Mouse (Mus musculus): ENCODE data around the gene 0610009B22Rik.
"Not testable (repeated sequence)": the region's sequence is repeated elsewhere in the genome, so short reads cannot be mapped to it uniquely, and the experiment has no call there.

0610009B22Rik gene

GRCm38 (mm10) chr11:51688330-51689328 lies at the start of gene 0610009B22Rik:
TSS of gene 0610009B22Rik (minus strand) at chr11:51688874.
- DNase-seq (ENCODE audit: low read depth, low spot score), result peak; percentile 99

- not testable (repeated sequence) for DNase-seq (ENCODE audit: low read depth, low spot score)
Measured at GRCm38 (mm10) chr11:51734218-51734617, 45.5 kb upstream of the 0610009B22Rik start.

GRCm38 (mm10) chr11:51732883-51733282 lies 44.2 kb upstream of the 0610009B22Rik start:
- DNase-seq (ENCODE audit: low read depth, low spot score), result no peak

- no peak for DNase-seq (ENCODE audit: low read depth, low spot score)
Measured at GRCm38 (mm10) chr11:51721066-51721465, 32.4 kb upstream of the 0610009B22Rik start.

- DNase-seq (ENCODE audit: low read depth, low spot score), result no peak
Measured at GRCm38 (mm10) chr11:51707080-51707479, 18.4 kb upstream of the 0610009B22Rik start.

- DNase-seq (ENCODE audit: low read depth, low spot score), result no peak
Measured at GRCm38 (mm10) chr11:51706451-51706850, 17.8 kb upstream of the 0610009B22Rik start.

GRCm38 (mm10) chr11:51703379-51703998 lies 14.8 kb upstream of the 0610009B22Rik start:
- DNase-seq (ENCODE audit: low read depth, low spot score), result no peak

GRCm38 (mm10) chr11:51702831-51703230 lies 14.2 kb upstream of the 0610009B22Rik start:
- DNase-seq (ENCODE audit: low read depth, low spot score), result no peak

- DNase-seq (ENCODE audit: low read depth, low spot score), result no peak
Measured at GRCm38 (mm10) chr11:51694984-51695383, 6.3 kb upstream of the 0610009B22Rik start.

- not testable (repeated sequence) for DNase-seq (ENCODE audit: low read depth, low spot score)
Measured at GRCm38 (mm10) chr11:51690597-51690996, 1.9 kb upstream of the 0610009B22Rik start.

GRCm38 (mm10) chr11:51689343-51689742 lies 669 bp upstream of the 0610009B22Rik start:
- no peak for DNase-seq (ENCODE audit: low read depth, low spot score)

- DNase-seq (ENCODE audit: low read depth, low spot score), result no peak
Measured at GRCm38 (mm10) chr11:51681976-51682374, 6.7 kb downstream of the 0610009B22Rik start.

- peak; percentile 50 for DNase-seq (ENCODE audit: low read depth, low spot score)
Measured at GRCm38 (mm10) chr11:51681324-51681975, 7.2 kb downstream of the 0610009B22Rik start.

- DNase-seq (ENCODE audit: low read depth, low spot score), result no peak
Measured at GRCm38 (mm10) chr11:51679466-51679865, 9.2 kb downstream of the 0610009B22Rik start.

GRCm38 (mm10) chr11:51677737-51678418 lies 10.8 kb downstream of the 0610009B22Rik start:
- no peak for DNase-seq (ENCODE audit: low read depth, low spot score)

GRCm38 (mm10) chr11:51675386-51675785 lies 13.3 kb downstream of the 0610009B22Rik start:
- no peak for DNase-seq (ENCODE audit: low read depth, low spot score)

- no peak for DNase-seq (ENCODE audit: low read depth, low spot score)
Measured at GRCm38 (mm10) chr11:51673291-51673690, 15.4 kb downstream of the 0610009B22Rik start.

- no peak for DNase-seq (ENCODE audit: low read depth, low spot score)
Measured at GRCm38 (mm10) chr11:51671376-51671775, 17.3 kb downstream of the 0610009B22Rik start.

GRCm38 (mm10) chr11:51670846-51671245 lies 17.8 kb downstream of the 0610009B22Rik start:
- DNase-seq (ENCODE audit: low read depth, low spot score), result no peak

- not testable (repeated sequence) for DNase-seq (ENCODE audit: low read depth, low spot score)
Measured at GRCm38 (mm10) chr11:51664747-51665146, 23.9 kb downstream of the 0610009B22Rik start.

GRCm38 (mm10) chr11:51662632-51663031 lies 26.0 kb downstream of the 0610009B22Rik start:
- DNase-seq (ENCODE audit: low read depth, low spot score), result no peak
